Mouse (Mus musculus) lung, embryonic 15.5 days (tissue): Measurements from ENCODE around the gene Eef2kmt. TPM values are rescaled to one million over a fixed set of nuclear protein-coding genes. Genes with fewer than 3 reads are reported as not detected.

ENCODE experiments used
- ATAC-seq: fragments of 200-750 bp; cut with Nextera tagmentation; 2 replicates; pipeline ENCODE4 v1.8.0; 2017; ENCODE audit warnings: moderate number of reproducible peaks, borderline replicate concordance; ENCODE audit not compliant: low FRiP score, low TSS enrichment; ENCODE audit errors: extremely low read depth
- H3K27ac ChIP-seq: fragments of 300-500 bp; sonication (generic); 2 replicates; pipeline ENCODE4 v1.5.1; 2015; ENCODE audit warnings: moderate library complexity, mild to moderate bottlenecking, inconsistent platforms
- H3K27me3 ChIP-seq: fragments of 300-500 bp; sonication (generic); 2 replicates; pipeline ENCODE4 v1.6.1; 2015; ENCODE audit warnings: inconsistent platforms
- H3K36me3 ChIP-seq: fragments of 300-500 bp; sonication (generic); 2 replicates; pipeline ENCODE4 v1.6.1; 2015; ENCODE audit warnings: inconsistent platforms
- H3K4me1 ChIP-seq: fragments of 300-500 bp; sonication (generic); 2 replicates; pipeline ENCODE4 v1.6.1; 2015; ENCODE audit warnings: inconsistent platforms
- H3K4me2 ChIP-seq: fragments of 300-500 bp; sonication (generic); 2 replicates; pipeline ENCODE4 v1.6.1; 2015; ENCODE audit warnings: inconsistent platforms, mild to moderate bottlenecking, moderate library complexity
- H3K4me3 ChIP-seq: fragments of 300-500 bp; sonication (generic); 2 replicates; pipeline ENCODE4 v1.5.1; 2015; ENCODE audit warnings: mild to moderate bottlenecking, inconsistent platforms
- H3K9ac ChIP-seq: fragments of 300-500 bp; sonication (generic); 2 replicates; pipeline ENCODE4 v1.6.1; 2015; ENCODE audit warnings: inconsistent platforms
- H3K9me3 ChIP-seq: fragments of 300-500 bp; sonication (generic); 2 replicates; pipeline ENCODE4 v1.6.1; 2016; ENCODE audit warnings: inconsistent platforms
- WGBS: fragments of 180-500 bp; shearing (Covaris S2); methylation state at CpG from one replicate; pipeline ENCODE4 v1.1.7; 2015; 5-methylcytosine and 5-hydroxymethylcytosine counted together
- polyA plus RNA-seq: library from polyadenylated mRNA; unstranded; fragments of >200 nt; fragmentation: Nextera tagmentation; extraction: Ambion mirVana; gene quantifications from 2 replicates; pipeline ENCODE4 v1.2.1, GENCODE M21; 2015

Eef2kmt gene
- polyA plus RNA-seq, 1 experiment from 2014 or later = 24.8 TPM

- Histone ChIP-seq H3K9me3 (no peaks in the 10 kb centered on the region), H3K4me3 (no peak overlapping the region), H3K9ac (no peak overlapping the region), H3K4me2 (no peak overlapping the region), H3K4me1 (0 out of 2 replicates have a peak, but pooled peaks cover 8% of the 10 kb centered on the region), H3K27me3 (no peaks in the 10 kb centered on the region), H3K27ac (no peak overlapping the region), H3K36me3 (no peaks in the 10 kb centered on the region)
- 65% methylated on average over 5 of the region's 5 CpGs for WGBS
- no peak for ATAC-seq
Measured at GRCm38 (mm10) chr16:5217341-5218133, 38.2 kb downstream of the Eef2kmt start.

GRCm38 (mm10) chr16:5216686-5217085 lies 39.1 kb downstream of the Eef2kmt start:
- Histone ChIP-seq H3K27me3 (no peaks in the 10 kb centered on the region), H3K4me2 (no peak overlapping the region), H3K27ac (no peak overlapping the region), H3K9me3 (no peaks in the 10 kb centered on the region), H3K36me3 (no peaks in the 10 kb centered on the region), H3K4me3 (no peak overlapping the region), H3K4me1 (0 out of 2 replicates have a peak, but pooled peaks cover 4% of the 10 kb centered on the region), H3K9ac (no peak overlapping the region)
- no peak for ATAC-seq
- WGBS = 42% methylated on average over 6 of the region's 6 CpGs

GRCm38 (mm10) chr16:5214126-5214525 lies 41.7 kb downstream of the Eef2kmt start:
- Histone ChIP-seq H3K4me2 (no peak overlapping the region), H3K9me3 (no peaks in the 10 kb centered on the region), H3K9ac (no peak overlapping the region), H3K27ac (no peak overlapping the region), H3K4me1 (no peaks in the 10 kb centered on the region), H3K36me3 (no peaks in the 10 kb centered on the region), H3K27me3 (no peaks in the 10 kb centered on the region), H3K4me3 (no peak overlapping the region)
- 79% methylated on average over 2 of the region's 2 CpGs for WGBS
- ATAC-seq = no peak

GRCm38 (mm10) chr16:5212150-5212549 lies 43.6 kb downstream of the Eef2kmt start:
- Histone ChIP-seq H3K4me2 (no peak overlapping the region), H3K4me1 (no peaks in the 10 kb centered on the region), H3K27me3 (no peaks in the 10 kb centered on the region), H3K9ac (no peak overlapping the region), H3K9me3 (no peaks in the 10 kb centered on the region), H3K4me3 (no peak overlapping the region), H3K36me3 (no peaks in the 10 kb centered on the region), H3K27ac (no peak overlapping the region)
- ATAC-seq = no peak
- WGBS = 86% methylated on average over 3 of the region's 3 CpGs

- 65% methylated on average over 2 of the region's 2 CpGs for WGBS
- H3K27me3 ChIP-seq = no peaks in the 10 kb centered on the region
- no peaks in the 10 kb centered on the region for H3K36me3 ChIP-seq
- H3K9ac ChIP-seq = no peak overlapping the region
- no peak for ATAC-seq
- no peak overlapping the region for H3K4me3 ChIP-seq
- no peaks in the 10 kb centered on the region for H3K4me1 ChIP-seq
- no peak overlapping the region for H3K4me2 ChIP-seq
- H3K9me3 ChIP-seq = no peaks in the 10 kb centered on the region
- no peak overlapping the region for H3K27ac ChIP-seq
Measured at GRCm38 (mm10) chr16:5210365-5210764, 45.4 kb downstream of the Eef2kmt start.

GRCm38 (mm10) chr16:5206051-5206450 lies 49.7 kb downstream of the Eef2kmt start:
- Histone ChIP-seq H3K4me2 (no peak overlapping the region), H3K36me3 (no peaks in the 10 kb centered on the region), H3K27ac (no peak overlapping the region), H3K4me3 (no peak overlapping the region), H3K4me1 (peaks cover 16% of the 10 kb centered on the region), H3K9ac (no peak overlapping the region), H3K9me3 (no peaks in the 10 kb centered on the region), H3K27me3 (no peaks in the 10 kb centered on the region)
- ATAC-seq = no peak
- WGBS = 65% methylated on average over 5 of the region's 5 CpGs

- no peak overlapping the region for H3K4me2 ChIP-seq
- peaks cover 16% of the 10 kb centered on the region for H3K4me1 ChIP-seq
- H3K27me3 ChIP-seq = no peaks in the 10 kb centered on the region
- no peaks in the 10 kb centered on the region for H3K9me3 ChIP-seq
- no peak overlapping the region for H3K27ac ChIP-seq
- WGBS = 76% methylated on average over 5 of the region's 5 CpGs
- H3K9ac ChIP-seq = no peak overlapping the region
- ATAC-seq = no peak
- no peak overlapping the region for H3K4me3 ChIP-seq
- H3K36me3 ChIP-seq = no peaks in the 10 kb centered on the region
Measured at GRCm38 (mm10) chr16:5205431-5205970, 50.3 kb downstream of the Eef2kmt start.

GRCm38 (mm10) chr16:5203668-5204433 lies 51.9 kb downstream of the Eef2kmt start, which contains the start of gene Nagpa:
Gene Nagpa, minus strand, starts transcription at chr16:5204012.
- Histone ChIP-seq H3K4me3 (peak within 1 kb of the TSS; percentile 68), H3K4me1 (peaks cover 16% of the 10 kb centered on the region), H3K9me3 (no peaks in the 10 kb centered on the region), H3K27me3 (no peaks in the 10 kb centered on the region), H3K27ac (no peak within 1 kb of the TSS; the same call in 1 of the 2 replicates), H3K36me3 (no peaks in the 10 kb centered on the region), H3K4me2 (peak within 1 kb of the TSS; percentile 91), H3K9ac (peak within 1 kb of the TSS; percentile 48)
- WGBS = 3% methylated on average over 39 of the region's 40 CpGs
- peak; percentile 83 for ATAC-seq

- no peaks in the 10 kb centered on the region for H3K9me3 ChIP-seq
- under 1% methylated on average over 36 of the region's 36 CpGs for WGBS
- ATAC-seq = peak; percentile 13; the same call in 1 of the 2 replicates
- peaks cover 16% of the 10 kb centered on the region for H3K4me1 ChIP-seq
- peak overlapping the region; percentile 91 for H3K4me2 ChIP-seq
- no peaks in the 10 kb centered on the region for H3K36me3 ChIP-seq
- no peak overlapping the region for H3K27ac ChIP-seq
- H3K4me3 ChIP-seq = peak overlapping the region; percentile 68
- H3K9ac ChIP-seq = peak overlapping the region; percentile 48
- H3K27me3 ChIP-seq = no peaks in the 10 kb centered on the region
Measured at GRCm38 (mm10) chr16:5203200-5203599, 52.6 kb downstream of the Eef2kmt start.

GRCm38 (mm10) chr16:5202681-5203080 lies 53.1 kb downstream of the Eef2kmt start:
- Histone ChIP-seq H3K27me3 (no peaks in the 10 kb centered on the region), H3K9me3 (no peaks in the 10 kb centered on the region), H3K27ac (no peak overlapping the region), H3K4me2 (peak overlapping the region; percentile 91), H3K36me3 (no peaks in the 10 kb centered on the region), H3K9ac (0 out of 2 replicates have a peak overlapping the region, but pooled peaks have one; percentile 48), H3K4me1 (peaks cover 16% of the 10 kb centered on the region), H3K4me3 (peak overlapping the region; percentile 68)
- no peak for ATAC-seq
- 7% methylated on average over 4 of the region's 4 CpGs for whole genome bisulfite sequencing

GRCm38 (mm10) chr16:5195080-5195479 lies 60.7 kb downstream of the Eef2kmt start:
- H3K4me2 ChIP-seq = no peak overlapping the region
- H3K27me3 ChIP-seq = no peaks in the 10 kb centered on the region
- H3K9me3 ChIP-seq = no peaks in the 10 kb centered on the region
- no peak overlapping the region for H3K27ac ChIP-seq
- WGBS = 24% methylated on average over 6 of the region's 6 CpGs
- no peaks in the 10 kb centered on the region for H3K36me3 ChIP-seq
- no peak overlapping the region for H3K9ac ChIP-seq
- no peaks in the 10 kb centered on the region for H3K4me1 ChIP-seq
- ATAC-seq = no peak
- no peak overlapping the region for H3K4me3 ChIP-seq
